Mouse (Mus musculus): Measurements from ENCODE around the gene Mst1r.

Mst1r gene

DNA sequence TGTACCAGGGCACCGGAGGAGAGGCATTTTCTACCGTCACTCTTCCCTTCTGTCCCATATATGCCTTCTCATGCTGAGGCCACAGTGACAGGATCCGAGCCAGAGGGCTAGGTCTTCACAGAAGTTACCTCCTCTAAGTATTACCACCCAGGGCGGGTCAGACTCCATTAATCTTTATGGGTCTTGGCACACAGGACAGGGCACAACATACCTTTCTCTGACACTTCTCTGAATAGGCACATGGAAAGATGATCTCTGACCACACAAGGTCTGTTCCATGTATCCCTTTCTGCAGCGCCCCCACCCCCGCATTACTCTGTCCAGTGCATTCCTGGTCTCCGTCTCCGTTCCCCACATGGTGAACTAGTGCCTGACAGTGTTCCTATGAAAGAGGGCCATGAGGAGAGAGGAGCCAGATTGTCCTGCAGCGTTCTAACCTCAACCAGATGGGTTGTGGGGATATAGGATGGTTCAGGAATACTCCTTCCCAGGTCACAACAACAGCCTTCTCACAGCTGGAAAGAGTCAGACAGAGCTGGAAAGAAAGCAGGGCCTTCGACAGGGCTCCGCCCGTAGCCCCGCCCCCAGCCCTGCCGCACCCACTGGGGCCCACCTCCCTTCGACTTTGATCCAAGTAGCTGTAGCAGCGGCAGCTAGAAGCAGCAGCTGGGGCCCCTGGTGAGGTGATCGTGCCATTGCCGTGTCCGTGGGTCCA lies at the start of gene Mst1r:
Gene Mst1r, plus strand, starts transcription at position 622 of the 715 bp plus-strand sequence.
- no peak for DNase-seq (ENCODE audit: low read depth in 2 of 2, low spot score in 2 of 2)

DNA sequence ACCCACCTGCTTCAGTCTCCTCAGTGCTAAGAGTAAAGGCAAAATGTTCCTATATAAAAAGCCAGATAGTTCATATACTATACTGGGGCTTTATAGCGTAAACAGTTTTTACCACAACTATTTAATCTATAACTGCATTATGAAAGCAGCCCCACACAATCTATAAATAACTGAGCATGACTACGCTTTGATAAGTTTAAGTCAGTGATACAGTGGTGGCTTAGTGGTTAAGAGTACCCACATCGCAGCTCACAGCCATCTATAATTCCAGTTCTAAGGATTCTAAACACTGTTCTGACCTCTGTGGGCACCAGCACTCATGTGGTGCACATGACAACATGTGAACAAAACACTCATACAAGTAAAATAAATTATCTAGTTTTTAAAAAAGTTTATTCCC lies 48.3 kb upstream of the Mst1r start:
- no peak for DNase-seq (ENCODE audit: low read depth in 2 of 2, low spot score in 2 of 2)

DNA sequence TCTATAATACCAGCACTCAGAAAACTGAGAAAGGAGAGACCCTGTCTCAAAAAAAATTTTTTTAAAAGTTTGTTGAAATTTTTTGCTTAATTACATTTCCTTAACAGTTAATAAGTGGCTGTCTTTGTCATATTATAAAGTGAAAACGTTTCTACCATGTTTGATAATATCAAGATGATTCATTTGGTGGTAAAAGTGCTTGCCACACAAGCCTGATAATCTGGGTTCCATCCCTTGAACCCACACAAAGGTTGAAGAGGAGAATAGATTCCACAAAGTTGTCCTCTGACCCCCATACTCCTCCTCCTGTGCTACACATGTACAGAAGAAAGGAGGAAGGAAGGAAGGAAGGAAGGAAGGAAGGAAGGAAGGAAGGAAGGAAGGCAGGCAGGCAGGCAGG lies 42.2 kb upstream of the Mst1r start:
- DNase-seq (ENCODE audit: low read depth in 2 of 2, low spot score in 2 of 2) = no peak

DNA sequence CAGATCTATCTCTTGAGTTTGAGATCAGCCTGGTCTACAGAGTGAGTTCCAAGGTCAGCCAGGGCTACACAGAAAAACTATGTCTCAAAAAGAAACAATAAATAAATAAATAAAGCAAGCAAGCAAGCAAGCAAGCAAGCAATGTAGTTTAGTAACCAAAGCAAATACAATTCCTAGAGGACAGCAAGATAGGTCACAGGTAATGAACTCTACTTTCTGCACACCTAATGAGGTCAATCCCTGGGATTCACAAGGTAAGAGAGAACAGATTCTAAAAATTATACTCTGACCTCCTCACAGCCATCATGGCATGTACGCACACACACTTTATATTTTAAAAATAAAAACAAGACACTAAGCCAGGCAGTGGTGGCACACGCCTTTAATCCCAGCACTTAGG lies 40.6 kb upstream of the Mst1r start:
- no peak for DNase-seq (ENCODE audit: low read depth in 2 of 2, low spot score in 2 of 2)

DNA sequence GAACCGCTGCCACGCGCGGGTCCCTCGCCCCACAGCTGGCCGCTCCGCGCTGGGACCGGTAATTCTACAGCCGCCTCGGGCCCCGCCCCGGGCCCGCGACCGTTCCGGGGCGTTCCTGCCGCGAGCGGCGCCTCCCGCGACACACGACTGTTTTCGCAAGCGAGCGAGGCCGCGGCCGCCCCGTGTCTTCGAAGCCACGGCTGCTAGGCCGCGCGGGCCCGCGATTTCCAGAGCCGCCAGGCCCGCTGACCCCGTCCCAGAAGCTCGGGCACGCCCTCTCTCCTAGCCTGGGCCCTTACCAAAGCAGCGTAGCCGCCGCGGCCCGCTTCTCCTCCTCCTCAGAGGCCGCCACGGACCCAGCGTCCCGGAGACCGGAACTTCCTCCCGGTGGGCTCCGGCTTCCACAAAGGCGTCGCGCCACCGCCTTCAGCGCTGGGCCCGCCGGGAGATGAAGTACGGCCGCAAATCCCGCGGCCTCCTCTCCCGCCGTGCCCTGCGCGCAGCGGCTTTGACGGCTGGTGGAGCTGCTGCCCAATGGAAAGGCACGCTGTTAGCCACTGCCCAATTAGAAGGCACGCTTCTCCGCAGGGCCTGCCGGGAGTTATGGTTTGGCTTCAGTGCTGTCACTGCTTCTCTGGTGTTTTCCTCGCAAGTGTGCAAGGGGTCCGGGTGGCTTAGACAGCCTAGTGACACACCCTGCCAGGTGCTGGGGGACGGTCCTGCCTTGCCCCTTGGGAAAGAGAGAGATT lies 34.1 kb upstream of the Mst1r start:
- DNase-seq (ENCODE audit: low read depth in 2 of 2, low spot score in 2 of 2) = peak; percentile 89 to 90

DNA sequence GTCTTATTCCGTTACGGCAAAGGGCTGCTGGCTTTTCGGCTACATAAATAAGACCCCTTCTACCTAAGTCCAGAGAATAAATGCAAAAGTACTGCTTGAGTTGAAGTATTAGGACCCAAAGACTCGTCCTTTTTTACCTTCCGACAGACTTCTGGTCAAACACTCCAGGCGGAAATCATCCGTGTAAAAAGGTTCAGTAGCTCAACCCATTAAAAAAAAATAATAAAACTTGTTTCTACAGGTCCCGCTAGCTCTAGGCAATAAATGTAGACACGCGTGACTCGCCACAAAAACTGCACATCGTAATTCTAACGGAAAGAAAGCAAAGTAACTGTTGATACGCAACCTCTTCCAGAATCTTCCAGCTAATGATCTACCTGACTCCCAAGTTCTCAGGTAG lies 33.5 kb upstream of the Mst1r start, which contains the start of gene Rbm6:
Gene Rbm6, minus strand, starts transcription at position 101 of the 400 bp plus-strand sequence.
- DNase-seq (ENCODE audit: low read depth in 2 of 2, low spot score in 2 of 2) = no peak

DNA sequence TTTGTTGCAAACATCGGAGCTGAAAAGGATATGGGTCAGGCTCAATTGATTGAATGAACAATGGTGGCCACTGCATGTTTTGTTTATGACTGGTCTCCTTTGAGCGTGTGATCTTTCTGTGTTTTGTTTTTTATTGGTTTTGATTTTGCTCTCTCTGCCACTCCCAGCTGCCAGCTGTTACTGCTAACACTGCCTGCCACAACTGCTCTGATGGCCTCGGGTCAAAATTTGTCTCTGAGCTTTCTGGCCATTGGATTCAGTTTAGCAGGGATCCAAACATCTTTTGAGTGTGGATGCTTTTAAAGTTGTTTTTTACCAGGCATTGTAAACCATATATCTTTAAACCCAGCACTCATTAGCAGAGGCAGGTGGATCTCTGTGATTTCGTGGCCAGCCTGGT lies 26.3 kb upstream of the Mst1r start:
- no peak for DNase-seq (ENCODE audit: low read depth in 2 of 2, low spot score in 2 of 2)

DNA sequence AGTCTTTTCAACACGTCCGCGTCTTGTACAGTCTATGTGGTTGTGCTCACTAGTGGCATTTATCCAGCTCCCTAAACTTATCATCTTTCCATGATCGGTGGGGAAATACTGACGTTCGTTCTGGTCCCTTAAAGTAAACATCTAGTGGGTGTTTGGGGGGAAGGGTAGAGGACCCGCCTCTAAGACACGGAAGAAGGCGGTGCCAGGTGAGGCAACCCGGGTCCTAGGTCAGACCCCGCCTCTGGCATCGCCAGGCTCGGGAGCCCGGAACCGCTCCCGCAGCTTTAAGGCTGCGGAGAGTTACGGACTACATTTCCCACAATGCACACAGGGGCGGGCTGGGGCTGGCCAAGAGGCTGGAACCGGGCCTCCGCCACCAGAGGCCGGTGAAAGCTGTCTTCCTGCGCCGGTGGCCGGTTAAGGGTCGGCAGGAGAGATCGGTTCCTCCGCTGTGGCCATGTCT lies 18.8 kb upstream of the Mst1r start, which contains the start of gene Mon1a:
Gene Mon1a, plus strand, starts transcription at position 348 of the 463 bp plus-strand sequence.
- DNase-seq (ENCODE audit: low read depth in 2 of 2, low spot score in 2 of 2) = peak; percentile 79 to 82

DNA sequence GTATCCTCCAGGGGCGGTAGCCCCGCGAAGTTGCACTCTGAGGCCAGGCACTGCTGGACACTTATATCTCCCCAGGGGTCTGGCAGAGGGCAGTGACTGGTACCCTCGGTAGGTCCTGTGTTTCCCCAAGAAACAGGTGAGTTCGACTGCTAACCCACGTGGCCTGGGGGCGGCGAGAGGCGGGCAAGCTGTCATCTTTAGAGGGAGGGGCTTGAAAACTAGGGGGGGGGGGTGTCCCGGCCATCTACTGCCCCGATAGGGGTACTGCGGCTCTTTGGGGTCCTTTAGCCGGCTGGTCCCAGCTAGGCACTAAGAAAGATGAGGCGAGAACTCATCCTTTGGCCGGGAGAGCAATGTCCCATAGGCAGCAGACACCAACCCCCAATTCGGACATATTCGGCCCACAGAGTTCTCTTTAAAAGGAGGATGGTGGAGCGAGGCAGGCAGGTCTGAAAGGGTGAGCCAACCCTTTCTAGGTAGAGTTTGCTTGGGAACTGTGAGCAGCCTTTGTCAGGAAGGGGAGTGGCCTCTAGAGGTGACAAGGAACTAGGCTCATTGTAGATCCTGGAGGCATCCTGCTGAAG lies 18.3 kb upstream of the Mst1r start:
- DNase-seq (ENCODE audit: low read depth in 2 of 2, low spot score in 2 of 2) = peak in 1 of 2 experiments; percentile 27

DNA sequence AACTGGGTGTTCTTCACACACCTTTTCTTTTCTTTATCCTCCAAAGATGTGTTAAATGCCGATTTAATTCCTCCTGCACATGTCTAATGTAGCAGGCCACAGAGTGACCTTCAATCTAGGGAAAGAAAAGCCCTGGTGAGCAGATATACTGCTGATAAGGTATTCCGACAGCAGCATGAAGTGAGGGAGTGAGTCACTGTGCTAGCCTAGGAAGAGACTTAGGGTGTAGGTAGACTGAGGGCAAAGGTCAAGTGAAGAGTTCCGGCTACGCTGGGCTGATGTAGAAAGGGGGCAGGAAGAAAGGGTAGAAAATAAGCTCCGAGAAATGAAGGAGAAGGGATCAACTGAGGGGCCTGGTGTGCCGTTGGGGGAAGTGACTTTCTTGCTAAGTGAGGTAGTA lies 16.4 kb upstream of the Mst1r start:
- no peak for DNase-seq (ENCODE audit: low read depth in 2 of 2, low spot score in 2 of 2)

DNA sequence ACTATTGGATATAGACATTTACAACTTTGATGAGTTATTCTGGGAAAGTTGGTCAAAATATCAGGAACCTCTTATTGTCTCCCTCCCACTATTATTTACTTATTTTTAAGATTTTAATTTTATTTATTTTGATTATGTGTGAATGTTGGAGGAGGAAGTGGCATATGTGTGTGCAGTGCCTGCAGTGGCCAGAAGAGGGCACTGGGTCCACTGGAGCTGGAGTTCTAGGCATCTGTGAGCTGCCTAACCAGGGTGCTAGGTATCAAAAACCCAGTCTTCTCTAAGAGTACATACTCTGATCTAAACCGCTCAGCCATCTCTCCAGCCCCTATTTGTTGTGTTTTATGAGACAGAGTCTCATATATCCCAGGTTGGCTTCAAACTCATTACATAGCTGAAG lies 15.7 kb upstream of the Mst1r start:
- peak; percentile 18 to 40 for DNase-seq (ENCODE audit: low read depth in 2 of 2, low spot score in 2 of 2)

DNA sequence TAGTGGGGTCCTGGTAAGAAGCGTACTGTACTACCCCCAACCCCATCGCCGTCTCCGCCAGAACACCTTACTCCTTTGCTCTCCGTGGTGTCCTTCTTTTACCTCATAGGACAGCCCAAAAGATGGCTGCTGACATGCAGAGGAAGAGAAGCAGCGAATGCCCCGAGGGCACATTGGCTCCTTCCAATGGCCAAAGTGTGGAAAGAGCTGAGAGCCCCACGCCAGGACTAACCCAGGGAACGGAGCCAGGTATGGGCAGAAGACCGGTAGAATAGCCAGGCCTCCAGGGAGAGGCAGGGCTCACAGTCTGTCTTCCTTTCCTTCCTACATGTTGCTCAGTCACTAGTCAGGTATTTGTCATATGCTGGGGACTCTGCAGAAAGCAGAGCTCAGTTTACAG lies 8.1 kb upstream of the Mst1r start:
- no peak for DNase-seq (ENCODE audit: low read depth in 2 of 2, low spot score in 2 of 2)

DNA sequence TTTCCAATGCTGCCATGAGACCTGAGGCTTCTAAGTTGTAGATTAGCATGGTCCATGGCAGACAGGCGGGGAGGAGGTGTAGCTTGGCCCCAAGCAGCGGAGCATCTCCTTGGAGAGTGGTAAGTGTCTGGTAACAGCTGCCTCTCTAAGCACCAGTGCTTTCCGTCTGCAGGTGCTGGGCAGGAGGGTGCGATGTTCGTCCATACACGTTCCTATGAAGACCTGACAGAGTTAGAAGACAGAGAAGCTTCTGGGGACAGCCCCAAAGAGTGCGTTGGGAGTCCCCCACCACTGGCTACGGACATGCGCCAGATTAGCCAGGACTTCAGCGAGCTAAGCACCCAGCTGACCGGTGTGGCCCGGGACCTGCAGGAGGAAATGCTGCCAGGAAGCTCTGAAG lies 6.8 kb upstream of the Mst1r start:
- no peak for DNase-seq (ENCODE audit: low read depth in 2 of 2, low spot score in 2 of 2)

DNA sequence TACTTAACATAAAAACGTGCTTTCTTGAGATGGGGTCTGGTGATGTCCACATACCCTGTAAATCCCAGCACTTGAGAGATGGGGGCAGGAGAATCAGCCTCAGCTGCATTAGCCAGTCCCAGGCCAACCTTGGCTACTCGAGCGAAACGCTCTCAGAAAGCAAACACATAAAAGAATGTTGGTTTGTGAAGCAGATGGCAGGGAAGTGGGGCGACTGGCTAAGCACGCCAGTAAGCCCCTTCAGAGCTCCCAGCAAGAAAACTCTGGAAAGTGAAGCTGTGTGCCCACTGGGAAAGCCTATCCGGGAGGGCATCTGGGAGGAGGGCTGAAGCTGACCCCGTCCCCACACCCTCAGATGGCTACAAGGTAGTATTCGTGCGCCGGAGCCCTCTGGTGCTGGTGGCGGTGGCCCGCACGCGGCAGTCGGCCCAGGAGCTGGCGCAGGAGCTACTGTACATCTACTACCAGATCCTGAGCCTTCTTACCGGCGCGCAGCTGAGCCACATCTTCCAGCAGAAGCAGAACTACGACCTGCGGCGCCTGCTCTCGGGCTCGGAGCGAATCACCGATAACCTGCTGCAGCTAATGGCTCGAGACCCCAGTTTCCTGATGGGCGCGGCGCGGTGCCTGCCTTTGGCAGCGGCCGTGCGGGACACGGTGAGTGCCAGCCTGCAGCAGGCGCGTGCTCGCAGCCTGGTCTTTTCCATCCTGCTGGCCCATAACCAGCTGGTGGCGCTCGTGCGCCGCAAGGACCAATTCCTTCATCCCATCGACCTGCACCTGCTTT lies 5.6 kb upstream of the Mst1r start:
- peak in 1 of 2 experiments; percentile 6 for DNase-seq (ENCODE audit: low read depth in 2 of 2, low spot score in 2 of 2)

DNA sequence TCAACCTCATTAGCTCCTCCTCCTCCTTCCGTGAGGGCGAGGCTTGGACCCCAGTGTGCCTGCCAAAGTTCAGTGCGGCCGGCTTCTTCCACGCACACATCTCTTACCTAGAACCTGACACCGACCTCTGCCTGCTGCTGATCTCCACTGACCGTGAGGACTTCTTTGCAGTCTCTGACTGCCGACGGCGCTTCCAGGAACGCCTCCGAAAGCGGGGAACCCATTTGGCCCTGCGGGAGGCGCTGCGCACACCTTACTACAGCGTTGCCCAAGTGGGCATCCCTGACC lies 5.1 kb upstream of the Mst1r start:
- no peak for DNase-seq (ENCODE audit: low read depth in 2 of 2, low spot score in 2 of 2)

DNA sequence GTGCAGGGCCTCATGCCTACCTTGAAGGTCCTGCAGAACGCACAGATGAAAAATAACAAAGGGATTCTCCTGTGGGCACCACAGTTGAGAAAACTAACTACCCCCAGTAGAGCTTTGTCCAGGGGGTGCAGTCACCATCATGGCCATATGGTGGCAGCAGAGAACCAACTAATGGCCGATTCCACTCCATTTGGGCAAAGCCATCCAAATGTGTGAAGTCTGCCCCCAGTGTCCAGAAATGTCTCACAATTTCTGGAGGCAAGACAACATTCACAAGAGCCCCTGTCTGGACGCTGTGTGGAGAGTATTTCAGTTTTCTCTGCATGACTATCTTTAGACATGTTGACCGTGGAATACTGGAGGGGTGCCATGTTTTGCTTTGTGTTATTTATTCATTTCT lies 1.9 kb upstream of the Mst1r start:
- peak; percentile 79 to 91 for DNase-seq (ENCODE audit: low read depth in 2 of 2, low spot score in 2 of 2)

DNA sequence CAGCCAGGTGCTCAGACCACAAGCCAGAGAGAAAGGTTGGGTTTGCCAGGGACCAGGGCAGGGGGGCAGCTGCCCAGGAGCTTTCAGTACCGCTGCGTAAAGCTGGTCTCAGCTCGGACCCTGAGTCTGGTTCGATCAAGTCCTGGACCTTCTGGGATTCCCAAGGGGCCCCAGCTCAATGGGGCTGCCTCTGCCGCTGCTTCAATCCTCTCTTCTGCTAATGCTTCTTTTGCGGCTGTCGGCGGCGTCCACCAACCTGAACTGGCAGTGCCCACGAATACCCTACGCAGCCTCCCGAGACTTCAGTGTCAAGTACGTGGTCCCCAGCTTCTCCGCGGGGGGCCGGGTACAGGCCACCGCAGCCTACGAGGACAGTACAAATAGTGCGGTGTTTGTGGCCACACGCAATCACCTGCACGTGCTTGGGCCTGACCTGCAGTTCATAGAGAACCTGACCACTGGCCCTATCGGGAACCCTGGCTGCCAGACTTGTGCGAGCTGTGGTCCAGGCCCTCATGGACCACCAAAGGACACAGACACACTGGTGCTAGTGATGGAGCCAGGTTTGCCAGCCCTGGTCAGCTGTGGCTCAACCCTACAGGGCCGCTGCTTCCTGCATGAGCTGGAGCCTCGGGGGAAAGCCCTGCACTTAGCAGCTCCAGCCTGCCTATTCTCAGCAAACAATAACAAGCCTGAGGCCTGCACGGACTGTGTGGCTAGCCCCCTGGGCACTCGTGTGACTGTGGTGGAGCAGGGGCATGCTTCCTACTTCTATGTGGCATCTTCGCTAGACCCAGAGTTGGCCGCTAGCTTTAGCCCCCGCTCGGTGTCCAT lies 511 bp downstream of the Mst1r start:
- DNase-seq (ENCODE audit: low read depth in 2 of 2, low spot score in 2 of 2) = no peak

DNA sequence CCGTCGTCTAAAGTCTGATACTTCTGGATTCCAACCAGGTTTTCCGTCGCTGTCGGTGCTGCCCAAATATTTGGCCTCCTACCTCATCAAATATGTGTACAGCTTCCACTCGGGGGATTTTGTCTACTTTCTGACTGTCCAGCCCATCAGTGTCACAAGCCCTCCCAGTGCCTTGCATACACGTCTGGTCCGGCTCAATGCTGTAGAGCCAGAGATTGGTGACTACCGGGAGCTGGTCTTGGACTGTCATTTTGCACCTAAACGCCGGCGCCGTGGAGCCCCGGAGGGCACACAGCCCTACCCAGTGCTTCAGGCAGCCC lies 1.1 kb downstream of the Mst1r start:
- DNase-seq (ENCODE audit: low read depth in 2 of 2, low spot score in 2 of 2) = no peak

DNA sequence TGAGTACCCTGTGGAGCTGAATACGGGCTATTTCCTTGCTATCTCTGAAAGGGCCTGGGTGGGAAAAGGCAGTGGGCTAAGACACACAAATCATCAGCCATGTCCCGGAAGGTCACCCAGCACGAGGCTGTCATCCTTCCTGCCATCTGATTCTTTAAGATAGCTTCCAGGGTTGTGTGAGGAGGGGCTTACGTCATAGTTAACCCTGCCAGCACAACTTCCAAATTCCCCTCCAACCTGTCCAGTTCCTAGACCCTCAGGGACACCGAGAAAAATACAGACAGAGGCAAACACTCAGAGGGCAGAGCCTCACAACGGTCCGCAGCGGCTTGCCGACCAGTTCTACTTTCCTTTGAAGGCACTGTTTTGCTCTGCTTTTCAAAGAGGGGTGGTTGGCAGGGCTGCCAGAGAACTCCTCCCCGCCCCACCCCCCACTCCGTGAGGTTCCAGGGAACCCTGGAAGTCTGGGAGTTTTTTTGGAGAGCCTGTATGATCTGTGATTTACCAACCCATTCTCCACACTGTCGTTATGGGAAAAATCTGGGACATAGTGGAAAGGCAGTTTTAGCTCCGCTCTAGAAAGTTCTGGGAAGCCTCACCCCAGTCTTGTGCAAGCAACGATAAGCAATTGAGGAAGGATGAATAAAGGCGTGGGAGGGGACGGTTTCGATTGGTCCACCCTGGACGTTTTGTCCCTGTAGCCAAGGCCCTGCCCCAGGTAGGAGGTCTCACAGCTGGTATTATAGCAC lies 1.9 kb downstream of the Mst1r start:
- no peak for DNase-seq (ENCODE audit: low read depth in 2 of 2, low spot score in 2 of 2)

Data from CD8-positive naive resting alpha-beta T cell, adult 2 months (primary cell).